12 mouse cellular contexts compared by ENCODE assay signal in genomic region chr1:79882648-79883047, GRCm38 (mm10). TPM values are rescaled to one million over a fixed set of nuclear protein-coding genes. Genes with fewer than 3 reads are reported as not detected.
"Had no signal": no experiment of that assay in that cellular context is flagged by ENCODE, and none has a peak within 500 bp of the region (broad histone marks: within the 10 kb centered on the region; RNA-seq: fewer than 3 reads in every experiment).

No protein-coding gene starts in this region.

- H3K27me3 ChIP-seq: kidney, embryonic 15.5 days; limb, embryonic 13.5 days; midbrain, embryonic 15.5 days; neural tube, embryonic 12.5 days had no signal

- H3K9me3 ChIP-seq: kidney, embryonic 15.5 days; limb, embryonic 13.5 days; midbrain, embryonic 15.5 days; neural tube, embryonic 12.5 days had no signal

- H3K9ac ChIP-seq: kidney, embryonic 15.5 days; limb, embryonic 13.5 days; liver, embryonic 14.5 days; midbrain, embryonic 15.5 days; neural tube, embryonic 12.5 days had no signal

- H3K4me3 ChIP-seq: kidney, embryonic 15.5 days; limb, embryonic 13.5 days; midbrain, embryonic 15.5 days; neural tube, embryonic 12.5 days had no signal

- H3K4me1 ChIP-seq: kidney, embryonic 15.5 days; limb, embryonic 13.5 days; midbrain, embryonic 15.5 days; neural tube, embryonic 12.5 days had no signal

- H3K4me2 ChIP-seq: kidney, embryonic 15.5 days; limb, embryonic 13.5 days; midbrain, embryonic 11.5 days; midbrain, embryonic 15.5 days; neural tube, embryonic 12.5 days had no signal

- H3K27ac ChIP-seq: kidney, embryonic 15.5 days; limb, embryonic 13.5 days; liver, embryonic 14.5 days; midbrain, embryonic 15.5 days; neural tube, embryonic 12.5 days; stomach, postnatal 0 days had no signal

- H3K36me3 ChIP-seq: kidney, embryonic 15.5 days; limb, embryonic 13.5 days; midbrain, embryonic 15.5 days; neural tube, embryonic 12.5 days had no signal

- DNase-seq: kidney, adult 2 months; kidney, postnatal 14 days; left cerebral cortex, postnatal 4 days; thymus, postnatal 4 days had no signal

- ATAC-seq: midbrain, embryonic 15.5 days had no signal

RNA-seq across cellular contexts. Expression of gene Serpine2, which starts 21.7 kb away (rescaled TPM):
- total RNA-seq: monocyte, adult 5-6 weeks had no signal
